Mouse (Mus musculus): Measurements from ENCODE around the gene Sv2b.
"Not testable (repeated sequence)": the region's sequence is repeated elsewhere in the genome, so short reads cannot be mapped to it uniquely, and the experiment has no call there.

Gene Sv2b

GRCm38 (mm10) chr7:75308457-75309312, at the start of gene Sv2b:
TSS of gene Sv2b (minus strand) at chr7:75309262.
- no peak for DNase-seq (ENCODE audit: low read depth in 1 of 2, low spot score in 2 of 2)

GRCm38 (mm10) chr7:75358284-75358851, 49.3 kb upstream of the Sv2b start:
- no peak for DNase-seq (ENCODE audit: low read depth in 1 of 2, low spot score in 2 of 2)

GRCm38 (mm10) chr7:75355521-75355920, 46.5 kb upstream of the Sv2b start:
- DNase-seq (ENCODE audit: low read depth in 1 of 2, low spot score in 2 of 2): no peak

GRCm38 (mm10) chr7:75352777-75353374, 43.8 kb upstream of the Sv2b start:
- DNase-seq (ENCODE audit: low read depth in 1 of 2, low spot score in 2 of 2): no peak

GRCm38 (mm10) chr7:75350172-75350571, 41.1 kb upstream of the Sv2b start:
- no peak for DNase-seq (ENCODE audit: low read depth in 1 of 2, low spot score in 2 of 2)

GRCm38 (mm10) chr7:75332311-75332710, 23.2 kb upstream of the Sv2b start:
- no peak for DNase-seq (ENCODE audit: low read depth in 1 of 2, low spot score in 2 of 2)

GRCm38 (mm10) chr7:75329740-75330142, 20.7 kb upstream of the Sv2b start:
- no peak for DNase-seq (ENCODE audit: low read depth in 1 of 2, low spot score in 2 of 2)

- DNase-seq (ENCODE audit: low read depth in 1 of 2, low spot score in 2 of 2): no peak
Measured at GRCm38 (mm10) chr7:75328721-75329362, 19.8 kb upstream of the Sv2b start.

GRCm38 (mm10) chr7:75325273-75325672, 16.2 kb upstream of the Sv2b start:
- DNase-seq (ENCODE audit: low read depth in 1 of 2, low spot score in 2 of 2): no peak

- not testable (repeated sequence) for DNase-seq (ENCODE audit: low read depth in 1 of 2, low spot score in 2 of 2)
Measured at GRCm38 (mm10) chr7:75322742-75323141, 13.7 kb upstream of the Sv2b start.

- no peak for DNase-seq (ENCODE audit: low read depth in 1 of 2, low spot score in 2 of 2)
Measured at GRCm38 (mm10) chr7:75320009-75320408, 10.9 kb upstream of the Sv2b start.

- DNase-seq (ENCODE audit: low read depth in 1 of 2, low spot score in 2 of 2): no peak
Measured at GRCm38 (mm10) chr7:75318320-75318719, 9.3 kb upstream of the Sv2b start.

- DNase-seq (ENCODE audit: low read depth in 1 of 2, low spot score in 2 of 2): no peak
Measured at GRCm38 (mm10) chr7:75314873-75315272, 5.8 kb upstream of the Sv2b start.

- DNase-seq (ENCODE audit: low read depth in 1 of 2, low spot score in 2 of 2): no peak
Measured at GRCm38 (mm10) chr7:75309570-75309969, 508 bp upstream of the Sv2b start.

- DNase-seq (ENCODE audit: low read depth in 1 of 2, low spot score in 2 of 2): no peak
Measured at GRCm38 (mm10) chr7:75308140-75308456, 964 bp downstream of the Sv2b start.

- DNase-seq (ENCODE audit: low read depth in 1 of 2, low spot score in 2 of 2): no peak
Measured at GRCm38 (mm10) chr7:75307570-75308087, 1.4 kb downstream of the Sv2b start.

GRCm38 (mm10) chr7:75305901-75306465, 3.1 kb downstream of the Sv2b start:
- DNase-seq (ENCODE audit: low read depth in 1 of 2, low spot score in 2 of 2): no peak

- no peak for DNase-seq (ENCODE audit: low read depth in 1 of 2, low spot score in 2 of 2)
Measured at GRCm38 (mm10) chr7:75302523-75303215, 6.4 kb downstream of the Sv2b start.

- DNase-seq (ENCODE audit: low read depth in 1 of 2, low spot score in 2 of 2): no peak
Measured at GRCm38 (mm10) chr7:75299245-75299644, 9.8 kb downstream of the Sv2b start.

- no peak for DNase-seq (ENCODE audit: low read depth in 1 of 2, low spot score in 2 of 2)
Measured at GRCm38 (mm10) chr7:75296688-75297119, 12.4 kb downstream of the Sv2b start.

Data from monocyte, adult 2 months (primary cell).